Mouse (Mus musculus) intestine, embryonic 16.5 days (tissue): Measurements from ENCODE around the gene Coa3. TPM values are rescaled to one million over a fixed set of nuclear protein-coding genes. Genes with fewer than 3 reads are reported as not detected.
A peak's percentile ranks its signal among the peaks of the same experiment; 100 is the strongest.
"Not testable (repeated sequence)": the region's sequence is repeated elsewhere in the genome, so short reads cannot be mapped to it uniquely, and the experiment has no call there.

Experiments
- ATAC-seq: fragments of 200-750 bp; cut with Nextera tagmentation; 2 replicates; pipeline ENCODE4 v1.8.0; 2017; ENCODE audit warnings: moderate TSS enrichment, moderate library complexity
- H3K27ac ChIP-seq: fragments of 300-500 bp; sonication (generic); 2 replicates; pipeline ENCODE4 v1.5.1; 2014; ENCODE audit warnings: mild to moderate bottlenecking, low read length
- H3K27me3 ChIP-seq: fragments of 300-500 bp; sonication (generic); replicated peaks from 2 replicates; pipeline ENCODE4 v1.6.1; 2014; ENCODE audit warnings: low read length, control low read depth, mixed read lengths; ENCODE audit not compliant: control insufficient read depth, insufficient read depth
- H3K36me3 ChIP-seq: fragments of 300-500 bp; sonication (generic); 2 replicates; pipeline ENCODE4 v1.6.1; 2014; ENCODE audit warnings: low read length, control low read depth; ENCODE audit not compliant: control insufficient read depth, insufficient read depth
- H3K4me1 ChIP-seq: fragments of 300-500 bp; sonication (generic); 2 replicates; pipeline ENCODE4 v1.6.1; 2014; ENCODE audit warnings: low read length, control low read depth, mixed read lengths; ENCODE audit not compliant: control insufficient read depth, insufficient read depth
- H3K4me2 ChIP-seq: fragments of 300-500 bp; sonication (generic); 2 replicates; pipeline ENCODE4 v1.6.1; 2014; ENCODE audit warnings: low read depth, low read length, control low read depth
- H3K4me3 ChIP-seq: fragments of 300-500 bp; sonication (generic); 2 replicates; pipeline ENCODE4 v1.5.1; 2014; ENCODE audit warnings: mild to moderate bottlenecking, low read length
- H3K9ac ChIP-seq: fragments of 300-500 bp; sonication (generic); 2 replicates; pipeline ENCODE4 v1.6.1; 2014; ENCODE audit warnings: low read depth, low read length
- H3K9me3 ChIP-seq: fragments of 300-500 bp; sonication (generic); 2 replicates; pipeline ENCODE4 v1.6.1; 2016; ENCODE audit warnings: low read length, control low read depth; ENCODE audit not compliant: control insufficient read depth
- WGBS: fragments of 180-500 bp; shearing (Covaris S2); extraction: QIAGEN DNeasy Blood & Tissue Kit; methylation state at CpG from one replicate; pipeline ENCODE4 v1.1.7; 2014; 5-methylcytosine and 5-hydroxymethylcytosine counted together
- polyA plus RNA-seq: library from polyadenylated mRNA; unstranded; fragments of >200 nt; fragmentation: Nextera tagmentation; extraction: Ambion mirVana; gene quantifications from 2 replicates; pipeline ENCODE4 v1.2.1, GENCODE M21; 2015

Gene Coa3
- 258 and 278 TPM in 2 replicates for polyA plus RNA-seq

DNA sequence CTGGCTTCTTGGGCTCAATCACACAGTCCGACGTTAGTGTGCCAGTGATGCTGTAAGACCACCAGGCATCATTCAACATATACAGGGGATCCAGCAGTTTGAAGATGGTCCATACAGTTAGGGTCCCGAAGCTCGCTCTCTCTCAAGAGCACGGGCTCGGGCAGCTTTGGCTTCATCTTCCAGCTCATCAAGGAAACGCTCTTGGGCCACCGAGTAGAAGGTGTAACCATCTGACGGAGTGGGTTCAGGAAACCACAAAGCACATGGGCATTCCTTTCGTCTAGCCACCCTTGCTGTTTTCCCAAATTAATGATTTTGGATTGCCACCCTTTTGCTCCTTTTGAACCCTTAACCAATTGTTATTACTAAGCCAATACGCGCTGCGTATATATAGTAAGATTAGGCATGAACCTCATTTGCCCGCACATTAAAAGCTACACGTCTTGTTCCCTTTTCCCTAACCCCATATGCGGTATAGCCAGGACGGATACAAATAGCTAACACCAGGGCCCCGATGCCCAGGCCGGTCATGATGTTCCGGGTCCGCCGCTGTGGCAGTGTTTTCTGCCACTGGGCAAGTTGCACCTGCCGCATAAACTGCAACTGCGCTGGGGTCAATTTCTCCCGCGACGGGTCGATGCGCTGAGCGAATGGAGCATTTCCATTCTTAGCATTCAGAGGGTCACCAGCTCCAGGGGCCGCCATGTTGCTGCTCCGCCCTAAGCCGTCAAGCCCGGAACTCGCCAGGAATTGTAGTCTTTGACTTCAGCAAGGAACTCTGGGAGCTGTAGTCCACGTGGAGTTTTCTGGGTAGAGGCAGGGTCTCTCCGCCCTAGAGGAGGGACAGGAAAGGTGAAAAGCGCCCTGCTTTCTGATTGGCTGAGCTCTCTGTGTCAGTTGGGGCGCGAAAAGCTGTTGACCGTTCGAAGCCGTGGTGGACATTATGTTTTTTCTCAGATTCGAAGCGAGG lies at the start of gene Coa3, which contains the start of gene Cntd1:
Gene Coa3 (minus strand): TSS at position 892 of the 970 bp plus-strand sequence.
Gene Cntd1 (plus strand): TSS at position 790 of the 970 bp plus-strand sequence.
- H3K4me2 ChIP-seq = peak within 1 kb of the TSS; percentile 82
- H3K27me3 ChIP-seq = no peaks in the 10 kb centered on the region
- H3K9ac ChIP-seq = peak within 1 kb of the TSS; percentile 68
- peak within 1 kb of the TSS; percentile 84 for H3K27ac ChIP-seq
- ATAC-seq = peak; percentile 91
- peak within 1 kb of the TSS; percentile 63 for H3K4me3 ChIP-seq
- no peaks in the 10 kb centered on the region for H3K9me3 ChIP-seq
- peaks cover 29% of the 10 kb centered on the region for H3K4me1 ChIP-seq
- H3K36me3 ChIP-seq = no peaks in the 10 kb centered on the region
- 7% methylated on average over 45 of the region's 45 CpGs for whole genome bisulfite sequencing

DNA sequence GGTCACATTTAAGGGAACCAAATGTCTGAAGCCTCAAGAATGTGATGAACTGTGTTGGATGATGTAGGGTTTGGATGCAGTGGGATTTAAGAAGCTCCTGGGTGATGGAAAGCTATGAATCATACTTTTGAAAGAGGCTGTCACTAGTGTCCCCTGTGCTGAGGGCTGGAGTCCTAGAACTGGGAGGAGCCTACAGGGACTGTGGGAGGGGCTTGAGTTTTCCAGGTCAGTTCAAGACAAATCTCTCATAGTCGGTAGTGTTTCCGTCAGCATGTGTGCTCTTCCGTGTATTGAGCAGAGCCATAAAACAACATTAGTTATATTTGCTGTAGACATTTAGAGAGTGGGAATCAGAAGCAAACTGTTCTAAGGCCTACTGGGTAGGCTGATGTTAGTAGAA lies 48.4 kb upstream of the Coa3 start:
- Histone ChIP-seq H3K4me3 (no peak overlapping the region), H3K4me1 (peaks cover 8% of the 10 kb centered on the region; the same call in 1 of the 2 replicates), H3K36me3 (peaks cover 6% of the 10 kb centered on the region), H3K4me2 (no peak overlapping the region), H3K27ac (no peak overlapping the region), H3K27me3 (no peaks in the 10 kb centered on the region), H3K9me3 (no peaks in the 10 kb centered on the region), H3K9ac (no peak overlapping the region)
- WGBS = 34% methylated on average over 3 of the region's 3 CpGs
- no peak for ATAC-seq

DNA sequence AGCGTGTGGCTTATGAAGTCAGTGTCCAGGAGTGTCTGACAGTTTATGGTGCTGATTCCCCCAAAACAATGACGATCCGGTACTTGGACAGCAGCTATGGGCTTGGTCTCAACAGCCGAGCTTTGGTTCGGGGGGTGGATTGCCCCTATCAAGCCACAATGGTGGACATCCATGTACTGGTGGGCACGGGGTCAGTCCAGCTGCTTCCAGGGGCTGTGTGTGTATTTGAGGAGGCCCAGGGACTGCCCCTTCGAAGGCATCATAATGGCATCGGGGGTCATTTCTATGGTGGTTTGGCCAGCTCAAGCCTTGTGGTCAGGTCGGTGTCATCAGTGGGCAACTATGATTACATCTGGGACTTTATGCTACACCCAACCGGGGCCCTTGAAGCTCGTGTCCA lies 47.2 kb upstream of the Coa3 start:
- Histone ChIP-seq H3K27ac (no peak overlapping the region), H3K27me3 (no peaks in the 10 kb centered on the region), H3K9me3 (no peaks in the 10 kb centered on the region), H3K36me3 (peaks cover 7% of the 10 kb centered on the region), H3K4me3 (no peak overlapping the region), H3K4me2 (no peak overlapping the region), H3K9ac (no peak overlapping the region), H3K4me1 (peaks cover 8% of the 10 kb centered on the region; the same call in 1 of the 2 replicates)
- ATAC-seq = no peak
- WGBS = 86% methylated on average over 11 of the region's 11 CpGs

DNA sequence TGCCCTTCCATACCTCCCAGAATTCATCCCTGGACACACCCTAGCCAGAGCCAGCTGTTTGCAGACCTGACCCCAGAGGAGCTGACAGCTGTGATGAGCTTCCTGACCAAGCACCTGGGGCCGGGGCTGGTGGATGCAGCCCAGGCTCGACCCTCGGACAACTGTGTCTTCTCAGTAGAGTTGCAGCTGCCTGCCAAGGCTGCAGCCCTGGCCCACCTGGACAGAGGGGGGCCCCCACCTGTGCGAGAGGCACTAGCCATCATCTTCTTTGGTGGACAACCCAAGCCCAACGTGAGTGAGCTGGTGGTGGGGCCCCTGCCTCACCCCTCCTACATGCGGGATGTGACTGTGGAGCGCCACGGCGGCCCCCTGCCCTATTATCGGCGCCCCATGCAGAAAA lies 46.3 kb upstream of the Coa3 start:
- not testable (repeated sequence) for H3K4me3 ChIP-seq, H3K4me1 ChIP-seq, H3K9me3 ChIP-seq, H3K27me3 ChIP-seq, H3K27ac ChIP-seq, ATAC-seq, H3K4me2 ChIP-seq, H3K9ac ChIP-seq
- WGBS = 90% methylated on average over 11 of the region's 11 CpGs
- peaks cover 14% of the 10 kb centered on the region for H3K36me3 ChIP-seq

DNA sequence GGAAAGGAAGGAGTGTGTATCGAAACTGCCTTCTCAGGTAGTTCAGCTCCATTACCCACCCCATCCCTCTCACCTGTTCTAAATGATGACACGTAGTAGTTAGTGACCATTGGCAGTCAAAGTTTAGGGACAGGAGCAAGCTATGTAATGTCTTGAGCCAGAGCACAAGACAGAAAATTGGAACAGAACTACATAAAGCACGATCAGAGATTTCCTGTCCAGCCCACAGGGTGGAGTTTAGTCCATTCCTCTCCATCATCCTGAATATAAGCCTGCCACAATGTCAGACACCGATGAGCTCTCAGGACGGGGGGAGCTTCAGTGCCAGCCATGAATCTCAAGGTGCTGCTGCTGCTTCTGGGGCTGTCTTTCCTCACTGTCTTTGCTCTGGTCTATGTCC lies 45.8 kb upstream of the Coa3 start, which contains the start of gene Aoc2:
Gene Aoc2 (plus strand): TSS at position 301 of the 400 bp plus-strand sequence.
- no peaks in the 10 kb centered on the region for H3K9me3 ChIP-seq
- no peak within 1 kb of the TSS for H3K27ac ChIP-seq
- no peak within 1 kb of the TSS for H3K4me3 ChIP-seq
- no peak within 1 kb of the TSS for H3K9ac ChIP-seq
- WGBS = 81% methylated on average over 5 of the region's 5 CpGs
- no peak within 1 kb of the TSS for H3K4me2 ChIP-seq
- no peaks in the 10 kb centered on the region for H3K27me3 ChIP-seq
- no peak for ATAC-seq
- peaks cover 8% of the 10 kb centered on the region; the same call in 1 of the 2 replicates for H3K4me1 ChIP-seq
- peaks cover 19% of the 10 kb centered on the region for H3K36me3 ChIP-seq

DNA sequence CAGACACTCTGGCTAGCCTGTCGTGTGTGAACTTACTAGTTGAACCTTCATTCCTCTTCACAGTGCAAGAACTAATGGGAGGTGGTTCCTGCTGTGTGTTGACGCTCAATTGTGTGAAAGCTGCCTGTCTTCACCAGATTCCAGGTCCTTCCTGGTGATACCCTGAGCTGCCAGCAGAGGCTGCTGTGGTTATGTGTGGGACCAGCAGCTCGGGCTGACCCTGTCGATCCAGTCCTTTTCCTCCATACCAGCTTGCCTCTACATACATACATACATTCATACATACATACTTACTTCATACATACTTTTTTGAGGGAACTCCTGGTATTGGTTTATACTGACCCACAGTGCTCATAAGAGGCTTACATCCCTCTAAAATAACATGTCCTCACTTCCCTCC lies 44.7 kb upstream of the Coa3 start:
- WGBS = 9% methylated on average over 4 of the region's 4 CpGs
- peaks cover 3% of the 10 kb centered on the region; the same call in 1 of the 2 replicates for H3K4me1 ChIP-seq
- H3K9ac ChIP-seq = no peak overlapping the region

DNA sequence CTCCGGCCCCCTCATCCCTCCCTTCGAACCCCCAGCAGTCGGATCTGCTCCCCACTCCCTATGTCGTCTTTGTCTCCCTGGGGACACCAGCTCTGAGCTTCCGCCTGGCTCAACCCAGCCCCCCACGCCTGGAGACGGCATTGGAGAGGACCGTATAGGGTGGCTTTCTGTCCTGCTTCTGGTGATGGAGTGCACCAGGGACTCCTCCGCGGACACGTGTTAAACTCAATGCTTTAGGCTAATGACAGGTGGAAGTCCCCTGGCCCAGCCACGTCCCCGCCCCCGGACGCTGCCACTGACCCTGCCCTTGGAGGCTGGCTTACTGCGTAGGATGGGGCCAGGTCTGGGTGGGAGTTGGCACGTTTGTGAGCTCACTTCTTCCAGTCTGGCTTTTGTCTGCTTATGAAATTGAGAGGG lies 37.6 kb upstream of the Coa3 start:
- Histone ChIP-seq H3K4me2 (peak overlapping the region; percentile 81), H3K27me3 (no peaks in the 10 kb centered on the region), H3K4me1 (peaks cover 3% of the 10 kb centered on the region; the same call in 1 of the 2 replicates), H3K36me3 (peaks cover 17% of the 10 kb centered on the region), H3K9me3 (no peaks in the 10 kb centered on the region), H3K4me3 (peak overlapping the region; percentile 88), H3K9ac (peak overlapping the region; percentile 92), H3K27ac (peak overlapping the region; percentile 77)
- WGBS = under 1% methylated on average over 17 of the region's 17 CpGs
- peak; percentile 60 for ATAC-seq

More for the DNA sequence above, 44.7 kb upstream of the Coa3 start:
- Histone ChIP-seq H3K27ac (no peak overlapping the region), H3K4me2 (no peak overlapping the region), H3K9me3 (no peaks in the 10 kb centered on the region), H3K4me3 (no peak overlapping the region), H3K27me3 (no peaks in the 10 kb centered on the region), H3K36me3 (peaks cover 23% of the 10 kb centered on the region)
- peak; percentile 72 for ATAC-seq

DNA sequence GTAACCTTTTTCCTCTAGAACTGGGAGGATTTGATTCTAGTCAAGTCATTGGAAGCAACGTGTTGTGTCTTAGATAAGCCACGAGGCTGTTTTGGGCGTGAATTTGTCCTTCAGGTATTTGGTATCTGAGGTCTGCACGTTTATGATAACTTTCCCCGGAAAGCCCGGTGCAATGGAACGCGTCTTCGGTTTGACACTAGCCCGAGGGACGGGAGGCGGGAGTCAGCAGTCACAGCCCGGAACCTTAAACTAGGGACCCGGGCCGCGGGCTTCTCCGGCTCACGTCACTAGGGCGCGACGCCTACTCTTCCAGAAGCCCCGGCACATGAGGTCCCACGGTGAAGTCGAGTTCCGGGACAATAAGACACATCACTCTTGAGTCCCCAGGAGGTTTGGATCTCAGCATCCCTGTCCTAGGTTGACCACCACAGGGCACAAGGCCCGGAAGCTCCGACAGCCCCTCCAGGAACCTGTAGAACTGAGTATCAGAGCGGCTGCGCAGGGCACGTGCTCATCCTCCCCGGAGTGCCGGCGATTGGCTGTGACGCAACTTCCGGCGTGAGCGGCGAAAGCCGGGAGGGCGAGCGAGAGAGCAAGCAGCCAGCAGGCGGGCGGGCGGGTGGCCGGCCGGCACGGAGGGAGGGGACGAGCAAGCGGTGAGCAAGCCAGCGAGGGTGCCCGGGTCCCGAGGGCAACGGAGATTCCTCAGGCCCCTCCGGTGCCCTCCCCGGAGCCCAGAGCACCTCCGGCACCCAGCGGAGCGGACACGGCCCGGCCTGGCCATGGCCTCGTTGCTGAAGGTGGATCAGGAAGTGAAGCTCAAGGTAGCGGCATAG lies 37.0 kb upstream of the Coa3 start, which contains the start of gene Psme3:
Gene Psme3 (plus strand): TSS at position 549 of the 836 bp plus-strand sequence.
- ATAC-seq = peak; percentile 94
- Histone ChIP-seq H3K4me2 (peak within 1 kb of the TSS; percentile 81), H3K4me3 (peak within 1 kb of the TSS; percentile 88), H3K27ac (peak within 1 kb of the TSS; percentile 77), H3K36me3 (peaks cover 13% of the 10 kb centered on the region), H3K27me3 (no peaks in the 10 kb centered on the region), H3K4me1 (peaks cover 3% of the 10 kb centered on the region; the same call in 1 of the 2 replicates), H3K9ac (peak within 1 kb of the TSS; percentile 92), H3K9me3 (no peaks in the 10 kb centered on the region)
- WGBS = under 1% methylated on average over 57 of the region's 62 CpGs
